Mouse (Mus musculus): ENCODE results near the gene Kcnn3.

DNA sequence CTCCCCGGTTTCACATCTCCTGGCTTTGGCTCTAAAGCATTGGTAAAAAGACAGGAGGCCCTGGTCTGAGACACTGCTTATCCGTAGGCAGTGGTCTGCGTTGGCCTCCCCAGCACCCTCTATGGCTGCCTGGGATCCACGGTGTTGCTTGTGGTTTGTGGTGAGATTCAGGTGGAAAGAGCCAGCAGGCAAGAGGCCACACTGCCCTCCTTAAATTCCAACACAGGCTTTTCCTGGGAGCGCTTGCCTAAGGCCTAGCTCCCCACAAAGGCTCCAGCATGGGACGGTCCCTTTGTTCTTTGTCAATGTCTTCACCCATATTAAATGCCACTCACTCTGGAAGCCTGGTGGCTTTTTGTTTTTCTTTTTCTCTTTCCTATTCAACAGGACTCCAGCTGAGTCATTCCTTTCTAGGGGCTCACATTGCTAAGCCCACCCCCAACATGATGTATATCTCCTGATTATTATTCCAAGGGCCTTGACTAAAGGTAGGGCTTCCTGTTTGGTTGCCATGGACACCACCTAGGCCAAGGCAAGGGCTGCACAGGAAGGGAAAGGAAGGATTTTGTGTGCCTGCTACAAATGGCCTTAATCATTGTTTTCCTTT is 127.4 kb downstream of the Kcnn3 start:
- TF ChIP-seq CTCF (IDR thresholded peaks at IDR 0.05; ENCODE audit: control insufficient read depth, insufficient read depth, low read length) (no peak), POLR2A (IDR thresholded peaks at IDR 0.05; ENCODE audit: borderline replicate concordance, control insufficient read depth, low read depth, low read length) (no peak)
